Mouse (Mus musculus) spleen, adult 2 months (tissue): Measurements from ENCODE around the gene Cdh5.

Experiments used
- CTCF ChIP-seq: fragments of 200-500 bp; IDR thresholded peaks from 2 replicates; pipeline ENCODE4 v1.5.1; 2011; ENCODE audit warnings: mild to moderate bottlenecking, inconsistent platforms; ENCODE audit not compliant: insufficient read depth, insufficient read length, insufficient replicate concordance; ENCODE audit errors: extremely low read depth
- POLR2A ChIP-seq: fragments of 200-500 bp; IDR thresholded peaks from 2 replicates; pipeline ENCODE4 v1.6.1; 2011; ENCODE audit warnings: low read depth, low read length, inconsistent platforms

GRCm38 (mm10) chr8:104085281-104085680, 16.1 kb upstream of the Cdh5 start:
- TF ChIP-seq CTCF (no peak), POLR2A (no peak)
